Mouse (Mus musculus): ENCODE results near the gene Agbl1.

Agbl1 gene

DNA sequence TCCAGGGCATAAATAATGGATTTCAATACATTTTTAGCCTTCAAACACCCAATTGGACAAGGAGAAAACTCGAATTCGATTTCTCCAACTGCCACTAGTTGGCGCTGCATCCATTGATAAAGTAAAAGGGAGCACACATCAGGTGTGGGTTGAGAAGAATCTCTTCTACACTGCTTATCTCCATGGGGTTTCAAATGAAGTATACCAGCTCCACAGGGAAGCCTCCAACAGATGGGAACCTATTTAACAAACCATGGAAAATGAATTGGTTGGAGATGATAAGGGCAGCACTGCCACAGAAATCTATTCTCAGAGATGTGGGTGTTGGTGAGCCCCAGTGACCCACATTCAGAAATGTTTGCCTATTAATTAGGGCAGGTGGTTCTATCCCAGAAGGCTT, 741.6 kb downstream of the Agbl1 start:
- DNase-seq = no peak

DNA sequence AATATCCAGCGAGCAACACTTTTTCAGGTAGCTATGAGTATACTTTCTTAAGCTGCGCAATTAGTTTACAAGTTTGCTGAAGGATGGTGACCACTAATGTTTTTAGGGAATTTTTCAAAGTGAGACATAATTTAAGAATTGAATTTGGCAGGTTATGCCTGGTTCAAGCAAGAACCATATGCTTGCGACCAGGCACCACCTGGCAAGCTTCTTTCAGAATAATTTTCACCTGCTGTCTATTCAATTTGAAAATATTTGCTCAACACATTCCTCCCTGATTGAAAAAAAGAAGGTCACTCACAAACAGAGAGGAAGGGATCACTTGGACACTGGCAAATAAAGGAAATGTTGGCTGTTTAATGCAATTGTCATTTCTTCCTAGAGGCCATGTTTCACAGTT, 779.9 kb downstream of the Agbl1 start:
- no peak for DNase-seq

DNA sequence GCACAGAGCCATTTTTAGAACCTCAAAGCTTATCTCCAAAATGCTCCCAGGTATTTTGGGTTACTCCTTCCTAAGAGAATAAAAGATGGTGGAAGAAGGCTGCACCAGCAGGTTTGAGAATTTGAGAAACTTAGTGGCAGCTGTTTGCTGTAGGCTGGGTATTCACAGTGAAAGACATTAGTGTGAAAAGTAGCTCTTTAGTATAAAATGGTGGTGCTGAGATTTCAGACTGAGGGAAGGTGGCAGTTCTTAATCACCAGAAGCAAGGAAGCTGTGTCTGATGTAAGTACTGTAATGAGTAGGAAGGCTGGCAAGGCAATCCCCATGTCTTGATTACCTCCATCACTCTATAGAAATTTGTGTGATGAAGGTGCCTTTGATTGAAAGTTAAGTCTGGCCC, 799.3 kb downstream of the Agbl1 start:
- no peak for DNase-seq

DNA sequence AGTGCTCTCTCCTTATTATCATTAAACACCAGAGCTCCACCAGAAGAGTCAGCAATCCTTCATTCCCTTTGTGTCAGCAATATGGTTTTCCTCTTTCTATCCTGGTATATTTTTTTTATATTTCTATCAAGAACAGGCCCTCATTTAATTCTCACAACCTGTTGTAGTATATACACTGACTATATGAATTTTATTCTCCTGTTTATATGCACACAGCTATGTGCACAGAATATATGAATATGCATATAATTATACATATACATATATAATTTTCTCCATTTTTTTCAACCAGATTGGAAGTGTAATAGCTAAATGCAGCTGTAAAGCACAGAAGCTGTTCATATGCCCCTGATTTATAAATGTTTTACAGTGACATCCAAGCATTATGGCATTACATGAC, 846.3 kb downstream of the Agbl1 start:
- DNase-seq = no peak

DNA sequence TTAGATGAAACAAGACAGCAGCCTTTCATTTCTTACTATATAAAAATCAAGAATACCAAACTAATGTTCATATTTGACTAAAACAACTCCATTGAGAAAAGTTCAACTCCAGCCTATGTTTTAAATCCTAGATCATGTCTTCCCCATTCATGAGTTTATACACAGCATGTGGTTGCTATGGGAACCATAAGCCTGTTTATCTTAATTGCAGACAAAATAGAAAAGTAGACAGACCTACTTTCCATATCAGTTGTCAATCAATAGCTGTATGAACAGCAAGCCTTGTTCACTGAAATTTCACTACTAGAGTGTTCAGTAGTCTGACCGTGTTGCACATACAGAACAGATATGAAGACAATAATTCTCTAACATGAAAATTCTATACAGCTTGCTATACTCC, 857.6 kb downstream of the Agbl1 start:
- DNase-seq = no peak

DNA sequence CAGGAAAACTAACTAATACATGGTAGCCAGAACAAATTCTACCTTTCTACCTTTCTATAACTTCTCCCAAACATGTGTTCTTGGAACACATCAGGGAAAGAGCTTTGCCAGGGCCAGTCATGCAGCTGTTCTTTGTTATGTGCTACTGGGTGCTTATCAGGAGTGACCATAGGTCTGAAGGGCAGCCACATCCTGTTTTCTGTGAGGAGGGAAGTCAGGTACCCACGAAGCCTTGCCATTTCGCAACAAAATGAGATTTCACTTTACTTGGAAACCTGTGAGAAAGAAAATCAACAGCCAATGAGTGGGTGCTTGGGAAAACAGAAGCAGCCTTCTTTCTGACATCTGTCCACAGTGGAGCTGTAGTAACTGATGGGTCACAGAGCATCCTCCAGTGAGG, 865.5 kb downstream of the Agbl1 start:
- DNase-seq = no peak

DNA sequence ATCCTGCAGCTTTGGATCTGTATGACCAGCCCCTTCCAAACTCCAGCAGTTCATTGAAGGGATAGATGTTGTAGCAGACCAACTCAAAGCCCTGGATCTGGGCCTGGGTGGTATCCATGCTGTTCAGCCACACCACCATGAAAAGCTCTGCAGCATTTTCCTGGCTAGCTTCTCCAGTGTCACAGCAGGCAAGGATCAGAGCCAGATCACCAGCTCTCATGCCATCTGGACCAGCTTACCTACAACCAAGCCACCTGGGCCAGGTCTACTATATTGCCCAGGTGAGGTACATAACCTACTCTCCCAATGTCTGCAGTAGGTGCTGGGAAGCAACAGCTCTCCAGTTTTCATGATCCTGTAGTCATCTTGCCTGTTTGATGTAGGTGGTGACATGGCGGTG, 884.3 kb downstream of the Agbl1 start:
- DNase-seq = no peak

DNA sequence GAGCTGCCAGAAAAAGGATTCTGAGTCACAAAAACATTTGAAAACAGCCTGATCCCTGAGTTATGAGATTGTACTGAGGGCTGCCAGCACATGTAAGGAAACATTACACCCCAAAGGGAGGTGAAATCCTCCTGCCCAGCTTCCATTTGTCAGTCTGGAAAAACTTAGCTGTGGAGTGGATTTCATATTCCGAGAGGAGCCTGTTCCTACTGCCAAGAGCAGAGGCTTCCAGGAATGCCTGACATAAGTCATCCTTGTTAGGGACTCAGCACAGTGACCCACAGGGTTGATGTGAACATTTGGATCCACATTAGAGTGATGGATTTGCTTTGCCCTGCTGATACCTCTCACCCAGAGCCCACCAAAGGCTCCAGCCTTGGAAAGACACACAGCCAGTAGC, 899.4 kb downstream of the Agbl1 start:
- no peak for DNase-seq

DNA sequence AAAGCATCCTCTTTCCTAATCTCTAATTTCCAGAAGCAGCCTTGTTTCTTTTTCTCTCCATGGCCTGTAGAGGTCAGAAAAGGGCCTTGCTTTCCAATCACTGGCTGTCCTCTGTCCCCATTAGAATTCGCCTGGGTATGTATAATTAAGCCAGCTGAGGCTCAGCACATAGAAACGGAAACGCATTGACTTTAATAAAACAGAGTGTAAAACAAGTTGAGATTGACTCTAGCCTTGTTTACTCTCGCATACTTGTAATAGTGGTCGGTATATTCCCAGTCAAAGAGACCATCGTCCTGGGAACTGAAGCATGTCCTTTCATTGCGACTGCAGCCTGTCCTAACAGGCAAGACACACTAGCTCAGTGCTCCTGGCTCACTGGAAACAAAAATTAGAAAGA, 902.3 kb downstream of the Agbl1 start:
- no peak for DNase-seq

DNA sequence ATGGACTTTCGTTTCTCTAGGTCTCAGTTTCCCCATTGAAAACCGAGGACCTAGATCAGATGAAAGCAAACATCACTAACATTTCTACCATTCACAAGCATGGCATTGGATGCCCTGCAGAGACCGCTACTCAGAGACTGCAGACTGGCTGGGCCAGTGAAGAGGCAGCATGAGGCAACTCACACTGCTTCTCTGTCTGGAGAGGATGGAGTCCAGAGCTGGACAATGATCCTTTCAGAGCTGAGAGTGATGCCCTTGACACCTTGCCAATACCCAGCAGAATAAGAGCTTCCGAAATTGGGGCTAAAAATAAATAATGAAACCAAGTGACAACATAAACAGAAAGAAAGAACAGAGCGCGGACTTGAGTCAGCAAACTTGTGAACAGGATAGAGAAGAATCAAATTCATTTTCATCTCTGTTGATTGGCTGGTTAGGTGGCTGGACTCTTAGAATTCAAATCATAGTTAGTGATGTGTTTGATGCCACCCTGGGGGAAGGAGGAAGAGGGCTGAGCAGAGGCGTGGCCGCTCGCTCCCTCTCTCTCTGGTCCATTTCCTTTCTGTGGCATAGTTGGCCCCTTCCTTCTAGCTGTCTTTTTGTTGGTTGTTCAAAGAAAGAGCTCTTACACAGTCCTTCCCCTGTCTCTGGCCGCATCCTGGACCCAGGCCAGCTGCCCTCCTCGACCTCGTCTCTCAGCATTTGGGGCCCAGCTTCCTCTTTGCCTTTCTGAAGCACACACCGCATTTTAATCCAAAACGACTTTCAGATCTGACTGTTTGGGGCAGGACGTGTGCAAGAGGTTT, 903.1 kb downstream of the Agbl1 start:
- DNase-seq = peak; percentile 26 to 55

DNA sequence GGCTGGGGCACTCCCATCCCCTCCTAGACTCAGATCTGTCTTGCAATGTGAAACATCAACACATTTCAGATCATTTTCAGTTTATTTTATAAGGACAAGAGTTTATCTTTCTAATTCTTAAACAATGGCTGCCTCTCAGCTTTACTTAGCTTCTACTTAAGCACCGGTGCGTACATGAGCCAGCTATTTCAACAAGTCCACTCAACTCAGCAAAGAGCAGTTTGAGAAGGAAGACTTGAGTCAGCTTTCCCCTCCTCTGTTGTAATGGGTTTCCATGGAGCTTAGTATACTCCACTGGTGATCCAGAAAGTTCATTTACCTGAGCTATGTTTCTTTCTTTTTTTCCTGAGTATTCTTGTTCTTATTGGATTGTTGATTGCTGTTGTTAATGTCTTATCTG, 905.2 kb downstream of the Agbl1 start:
- DNase-seq = no peak

DNA sequence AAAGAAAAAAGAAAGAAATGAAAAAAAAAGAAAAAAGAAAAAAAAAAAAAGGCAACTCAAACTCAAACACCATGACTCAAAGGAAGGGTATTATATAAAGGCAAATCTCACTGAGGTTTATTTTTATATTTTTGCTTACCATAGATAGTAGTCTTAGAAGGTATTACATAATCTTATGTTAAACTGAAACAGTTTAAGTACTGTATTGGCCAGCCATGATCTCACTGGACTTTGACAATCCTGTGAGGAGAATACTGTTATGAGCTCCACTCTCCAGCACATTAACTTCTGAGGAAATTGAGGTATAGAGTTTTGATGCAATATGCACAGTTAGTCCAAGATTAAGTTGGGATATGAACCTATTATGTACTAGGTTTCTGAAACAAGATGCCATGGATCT, 909.0 kb downstream of the Agbl1 start:
- no peak for DNase-seq

DNA sequence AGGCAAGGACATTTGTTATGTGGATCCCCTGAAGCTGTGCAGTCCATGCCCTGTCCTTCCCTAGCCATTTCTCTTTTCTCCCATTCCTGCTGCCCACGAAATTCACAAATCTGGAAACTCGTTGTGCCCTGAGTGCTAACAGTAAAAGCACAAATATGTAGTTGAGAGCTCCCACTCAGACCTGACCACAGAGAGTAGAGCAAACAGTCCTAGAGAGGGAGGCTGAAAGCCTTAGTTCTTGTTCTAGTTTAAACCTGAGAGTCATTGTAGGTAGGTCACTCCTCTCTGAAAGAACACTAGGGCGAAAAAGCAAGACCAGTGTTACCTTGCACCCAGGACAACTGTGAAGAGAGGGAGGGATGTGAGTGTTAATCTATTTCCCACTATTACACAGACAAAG, 917.8 kb downstream of the Agbl1 start:
- no peak for DNase-seq

DNA sequence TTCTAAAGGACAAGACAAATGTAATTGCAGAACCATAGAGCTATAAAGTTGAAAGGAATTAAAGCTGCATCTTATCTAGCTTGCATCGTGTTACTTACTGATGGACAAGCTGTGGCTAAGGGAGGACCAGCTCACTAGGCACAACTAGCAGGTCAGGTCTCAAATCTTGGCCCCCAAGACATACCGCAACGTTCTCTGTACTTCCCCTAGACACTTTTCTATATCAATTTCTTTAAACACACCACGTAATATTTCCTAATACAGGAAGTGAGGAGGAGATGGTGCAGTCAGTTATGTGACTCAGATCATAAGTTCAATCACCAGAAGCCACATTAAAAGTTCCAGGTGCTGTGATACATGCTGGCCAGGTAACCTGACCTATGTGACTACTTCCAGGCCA, 919.1 kb downstream of the Agbl1 start:
- no peak for DNase-seq

DNA sequence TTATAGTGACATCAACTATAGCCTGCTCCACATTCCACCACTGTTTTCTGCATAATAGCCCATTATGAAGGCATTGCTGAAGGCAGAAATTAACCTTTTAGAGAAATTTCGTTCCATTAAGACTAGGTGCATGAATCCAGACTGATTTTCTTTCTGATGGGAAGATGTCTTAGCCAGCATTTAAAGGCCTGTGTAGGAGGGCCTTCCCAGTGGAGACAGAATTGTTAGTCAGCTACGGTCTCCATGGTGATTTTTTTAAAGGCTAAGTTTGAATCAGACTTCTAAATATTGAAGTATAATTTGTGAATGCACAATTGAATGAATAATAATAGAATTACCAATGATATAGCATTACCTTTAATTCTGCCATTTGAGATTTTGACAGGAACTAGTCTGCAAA, 920.2 kb downstream of the Agbl1 start:
- no peak for DNase-seq

DNA sequence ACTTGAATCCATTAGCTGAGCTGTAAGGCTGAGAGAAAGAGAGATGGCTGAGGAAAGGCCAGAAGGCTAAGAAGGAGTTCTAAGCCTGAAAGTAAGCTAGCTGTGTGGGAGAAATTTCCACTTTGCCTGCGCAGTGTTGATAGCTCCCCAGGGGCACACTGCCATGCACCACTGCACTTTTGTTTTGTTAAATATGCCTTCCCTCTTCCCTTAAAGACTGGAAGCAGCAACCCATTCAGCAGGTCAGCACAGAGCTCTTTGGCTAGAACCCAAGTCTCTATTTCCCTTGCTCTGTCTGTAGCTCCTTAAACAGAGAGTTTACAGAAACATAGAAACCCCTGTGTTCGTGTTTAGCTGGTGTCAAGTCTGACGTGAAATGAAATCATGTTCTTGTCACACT, 922.7 kb downstream of the Agbl1 start:
- DNase-seq = no peak

DNA sequence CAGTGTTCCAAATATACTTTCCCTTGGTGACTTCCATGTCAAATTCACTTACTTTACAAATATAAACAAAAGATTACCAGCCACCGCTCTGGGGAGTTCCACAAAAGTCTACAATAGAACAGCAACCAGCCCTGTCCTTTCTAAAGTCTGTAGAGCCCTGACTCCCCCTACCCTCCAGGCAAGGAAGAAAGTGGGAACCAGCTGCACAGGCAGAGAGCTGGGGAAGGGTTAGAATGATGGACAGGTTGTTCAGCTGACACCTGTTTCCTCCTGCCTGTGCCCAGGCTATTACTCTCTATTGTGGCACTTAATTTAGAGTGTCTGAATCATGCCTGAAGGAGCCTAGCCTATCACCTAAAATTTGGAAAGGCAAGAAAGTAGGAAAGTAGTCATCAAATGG, 923.2 kb downstream of the Agbl1 start:
- no peak for DNase-seq

DNA sequence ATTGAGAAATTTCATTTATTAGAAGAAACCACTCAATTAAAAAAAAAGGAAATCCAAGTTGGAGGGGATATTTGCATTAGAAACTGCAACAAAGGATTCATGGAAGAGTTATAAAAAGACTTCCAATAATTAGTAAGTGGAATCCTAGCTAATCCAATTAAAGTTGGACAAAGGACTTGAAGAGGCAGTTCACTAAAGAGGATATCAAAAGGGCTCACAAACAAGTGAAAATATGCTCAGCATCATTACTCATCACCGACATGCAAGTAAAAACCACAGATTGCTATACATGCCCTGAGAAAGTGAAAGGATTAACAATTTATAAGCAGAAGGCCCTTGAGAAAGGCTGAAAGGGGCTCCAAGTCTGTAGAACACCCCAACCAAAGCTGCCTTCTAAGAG, 935.2 kb downstream of the Agbl1 start:
- DNase-seq = no peak

Data from lung, postnatal 4 days (tissue).